Mouse (Mus musculus): ENCODE data around the gene Plch2. TPM values are rescaled to one million over a fixed set of nuclear protein-coding genes. Genes with fewer than 3 reads are reported as not detected.

Plch2 gene
- polyA plus RNA-seq, 1 experiment: 66.4 TPM

GRCm38 (mm10) chr4:154985151-154985777, 71.3 kb downstream of the Plch2 start:
- peak overlapping the region; percentile 28; the same call in 1 of the 2 replicates for H3K4me3 ChIP-seq (ENCODE audit: insufficient read depth, low read length)
- no peak for TF ChIP-seq POLR2A (IDR thresholded peaks at IDR 0.05; ENCODE audit: extremely low read depth, insufficient read depth, low read length)
- no peak for TF ChIP-seq CTCF (IDR thresholded peaks at IDR 0.05; ENCODE audit: extremely low read depth, insufficient read depth, low read length)
- H3K4me1 ChIP-seq (ENCODE audit: control insufficient read depth, insufficient read depth, low read length): no peaks in the 10 kb centered on the region
- H3K27ac ChIP-seq (ENCODE audit: insufficient read depth, low read length): no peak overlapping the region

DNA sequence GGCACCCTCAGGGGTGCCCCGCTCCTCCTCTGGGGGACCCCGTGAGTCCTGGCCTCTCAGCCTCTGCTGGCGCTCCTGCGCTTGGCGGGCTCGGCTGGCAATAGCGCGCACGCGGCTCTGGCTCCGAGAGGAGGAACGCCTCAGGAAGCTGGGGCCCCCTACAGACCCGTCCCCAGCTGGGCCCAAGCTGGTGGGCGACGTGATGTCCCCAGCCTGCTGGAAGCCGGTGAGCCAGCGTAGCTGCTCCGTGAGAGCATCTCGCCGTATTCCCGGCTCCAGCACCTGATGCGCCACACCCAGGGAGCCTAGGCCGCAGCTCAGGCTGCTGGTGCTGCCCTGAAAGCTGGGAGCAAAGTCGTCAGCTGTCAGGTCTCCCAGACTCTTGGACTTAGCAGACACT, 72.8 kb downstream of the Plch2 start:
- Histone ChIP-seq H3K27ac (ENCODE audit: insufficient read depth, low read length) (no peak overlapping the region), H3K4me3 (ENCODE audit: insufficient read depth, low read length) (no peak overlapping the region), H3K4me1 (ENCODE audit: control insufficient read depth, insufficient read depth, low read length) (no peaks in the 10 kb centered on the region)
- TF ChIP-seq CTCF (IDR thresholded peaks at IDR 0.05; ENCODE audit: extremely low read depth, insufficient read depth, low read length): no peak
- no peak for TF ChIP-seq POLR2A (IDR thresholded peaks at IDR 0.05; ENCODE audit: extremely low read depth, insufficient read depth, low read length)

GRCm38 (mm10) chr4:154982247-154983120, 74.1 kb downstream of the Plch2 start:
- no peak overlapping the region for H3K27ac ChIP-seq (ENCODE audit: insufficient read depth, low read length)
- TF ChIP-seq POLR2A (IDR thresholded peaks at IDR 0.05; ENCODE audit: extremely low read depth, insufficient read depth, low read length) (no peak), CTCF (IDR thresholded peaks at IDR 0.05; ENCODE audit: extremely low read depth, insufficient read depth, low read length) (no peak)

GRCm38 (mm10) chr4:154981530-154981929, 75.1 kb downstream of the Plch2 start:
- H3K4me3 ChIP-seq (ENCODE audit: insufficient read depth, low read length): no peak overlapping the region
- peak; percentile 89 for TF ChIP-seq CTCF (IDR thresholded peaks at IDR 0.05; ENCODE audit: extremely low read depth, insufficient read depth, low read length)
- TF ChIP-seq POLR2A (IDR thresholded peaks at IDR 0.05; ENCODE audit: extremely low read depth, insufficient read depth, low read length): peak; percentile 44; the same call in 1 of the 2 replicates
- H3K27ac ChIP-seq (ENCODE audit: insufficient read depth, low read length): no peak overlapping the region
- H3K4me1 ChIP-seq (ENCODE audit: control insufficient read depth, insufficient read depth, low read length): no peaks in the 10 kb centered on the region

More at GRCm38 (mm10) chr4:154982247-154983120, 74.1 kb downstream of the Plch2 start:
- no peaks in the 10 kb centered on the region for H3K4me1 ChIP-seq (ENCODE audit: control insufficient read depth, insufficient read depth, low read length)
- H3K4me3 ChIP-seq (ENCODE audit: insufficient read depth, low read length): no peak overlapping the region

GRCm38 (mm10) chr4:154981076-154981475, 75.5 kb downstream of the Plch2 start:
- H3K4me3 ChIP-seq (ENCODE audit: insufficient read depth, low read length): no peak overlapping the region
- TF ChIP-seq CTCF (IDR thresholded peaks at IDR 0.05; ENCODE audit: extremely low read depth, insufficient read depth, low read length): no peak
- H3K27ac ChIP-seq (ENCODE audit: insufficient read depth, low read length): no peak overlapping the region

DNA sequence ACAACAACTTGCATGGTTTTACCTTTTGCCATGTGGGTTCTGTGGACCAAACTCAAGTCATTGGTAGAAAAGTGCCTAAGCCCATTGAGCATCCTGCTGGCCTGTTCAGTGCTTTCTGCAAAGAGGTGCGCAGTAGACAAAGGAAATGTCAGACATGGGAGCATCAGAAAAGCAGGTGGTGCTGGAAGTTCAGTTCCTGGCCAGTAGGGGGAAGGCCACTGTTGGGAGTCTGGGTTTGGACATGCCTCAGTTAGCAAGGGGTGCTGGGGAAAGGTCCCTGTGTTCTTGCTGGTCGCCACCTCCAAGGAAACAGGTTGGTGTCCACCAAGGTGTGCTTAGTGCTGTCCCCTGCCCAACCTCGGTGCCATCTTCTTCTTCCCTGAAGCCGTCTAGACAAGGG, 76.5 kb downstream of the Plch2 start:
- no peak overlapping the region for H3K27ac ChIP-seq (ENCODE audit: insufficient read depth, low read length)
- TF ChIP-seq CTCF (IDR thresholded peaks at IDR 0.05; ENCODE audit: extremely low read depth, insufficient read depth, low read length) (peak; percentile 42; the same call in 1 of the 2 replicates), POLR2A (IDR thresholded peaks at IDR 0.05; ENCODE audit: extremely low read depth, insufficient read depth, low read length) (no peak)
- H3K4me1 ChIP-seq (ENCODE audit: control insufficient read depth, insufficient read depth, low read length): no peaks in the 10 kb centered on the region
- no peak overlapping the region for H3K4me3 ChIP-seq (ENCODE audit: insufficient read depth, low read length)

More at GRCm38 (mm10) chr4:154981076-154981475, 75.5 kb downstream of the Plch2 start:
- no peaks in the 10 kb centered on the region for H3K4me1 ChIP-seq (ENCODE audit: control insufficient read depth, insufficient read depth, low read length)

GRCm38 (mm10) chr4:154974163-154974611, 82.4 kb downstream of the Plch2 start:
- H3K4me1 ChIP-seq (ENCODE audit: control insufficient read depth, insufficient read depth, low read length): no peaks in the 10 kb centered on the region
- TF ChIP-seq POLR2A (IDR thresholded peaks at IDR 0.05; ENCODE audit: extremely low read depth, insufficient read depth, low read length) (no peak), CTCF (IDR thresholded peaks at IDR 0.05; ENCODE audit: extremely low read depth, insufficient read depth, low read length) (no peak)
- no peak overlapping the region for H3K27ac ChIP-seq (ENCODE audit: insufficient read depth, low read length)
- no peak overlapping the region for H3K4me3 ChIP-seq (ENCODE audit: insufficient read depth, low read length)

DNA sequence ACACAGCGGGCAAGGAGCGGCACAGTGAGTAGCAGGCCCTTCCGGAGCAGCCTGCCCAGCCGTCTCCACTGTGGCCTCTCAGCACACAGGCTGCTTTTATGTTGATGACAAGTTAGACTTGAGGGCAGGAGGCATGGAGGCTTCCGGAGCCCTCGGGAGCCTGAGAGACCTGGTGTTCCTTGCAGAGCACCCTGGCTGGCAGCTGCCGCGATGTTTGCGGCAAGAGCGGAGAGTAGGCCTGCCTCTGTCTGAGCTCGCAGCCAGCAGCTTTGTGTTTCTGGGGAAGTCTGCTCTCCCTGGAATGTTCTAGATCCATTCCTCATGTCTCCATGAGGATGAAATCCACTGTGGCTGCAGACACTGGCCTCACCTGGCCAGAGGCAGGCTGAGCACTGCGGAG, 84.0 kb downstream of the Plch2 start:
- no peak overlapping the region for H3K27ac ChIP-seq (ENCODE audit: insufficient read depth, low read length)
- TF ChIP-seq CTCF (IDR thresholded peaks at IDR 0.05; ENCODE audit: extremely low read depth, insufficient read depth, low read length) (no peak), POLR2A (IDR thresholded peaks at IDR 0.05; ENCODE audit: extremely low read depth, insufficient read depth, low read length) (no peak)
- H3K4me1 ChIP-seq (ENCODE audit: control insufficient read depth, insufficient read depth, low read length): no peaks in the 10 kb centered on the region
- no peak overlapping the region for H3K4me3 ChIP-seq (ENCODE audit: insufficient read depth, low read length)

GRCm38 (mm10) chr4:154967173-154967572, 89.4 kb downstream of the Plch2 start:
- H3K4me1 ChIP-seq (ENCODE audit: control insufficient read depth, insufficient read depth, low read length): peaks cover 3% of the 10 kb centered on the region; the same call in 1 of the 2 replicates
- H3K4me3 ChIP-seq (ENCODE audit: insufficient read depth, low read length): no peak overlapping the region
- no peak for TF ChIP-seq POLR2A (IDR thresholded peaks at IDR 0.05; ENCODE audit: extremely low read depth, insufficient read depth, low read length)
- peak; percentile 57 for TF ChIP-seq CTCF (IDR thresholded peaks at IDR 0.05; ENCODE audit: extremely low read depth, insufficient read depth, low read length)
- no peak overlapping the region for H3K27ac ChIP-seq (ENCODE audit: insufficient read depth, low read length)
